Mouse (Mus musculus): ENCODE measurements around the gene Slc46a2.

The Slc46a2 gene

DNA sequence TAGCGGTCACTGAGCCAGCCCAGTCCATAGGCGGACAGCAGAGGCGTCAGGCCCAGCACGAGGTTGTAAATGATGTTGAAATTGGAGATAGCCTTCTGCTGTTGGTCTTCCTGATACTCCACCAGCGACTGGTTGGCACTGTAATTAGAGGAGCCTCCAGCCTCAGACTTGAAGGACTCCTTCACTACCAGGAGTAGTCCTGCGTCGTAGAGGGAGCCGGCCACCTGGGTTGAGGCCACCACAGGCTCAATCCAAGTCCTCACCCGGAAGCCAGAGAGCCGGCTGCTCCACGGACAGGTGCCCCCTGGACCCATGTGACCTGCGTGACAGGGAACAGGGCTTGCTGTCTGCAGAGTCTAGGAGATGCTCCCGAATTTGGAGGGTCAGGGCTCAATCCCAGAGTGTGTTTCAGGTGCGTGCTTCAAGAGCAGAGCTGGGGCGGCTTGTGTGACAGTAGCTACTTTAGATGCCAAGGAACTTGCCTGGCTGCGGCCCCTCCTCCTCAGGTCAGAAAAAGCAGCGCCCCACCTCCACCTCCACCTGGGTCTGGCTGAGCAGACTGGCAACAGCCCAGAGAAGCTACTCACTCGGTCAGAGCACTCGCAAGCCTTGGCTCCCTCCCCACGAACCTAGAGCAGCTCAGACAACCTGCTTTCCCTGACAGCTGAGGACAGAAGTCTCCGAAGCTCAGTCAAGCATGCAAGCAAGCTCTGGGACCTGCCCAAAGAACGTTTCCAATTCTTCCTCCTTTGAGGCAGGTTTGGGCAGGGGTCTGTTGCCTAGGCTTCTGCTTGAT lies at the start of gene Slc46a2:
Slc46a2 (minus strand) TSS at position 449 of the 796 bp plus-strand sequence.
- DNase-seq (ENCODE audit: low spot score in 2 of 2), result no peak

DNA sequence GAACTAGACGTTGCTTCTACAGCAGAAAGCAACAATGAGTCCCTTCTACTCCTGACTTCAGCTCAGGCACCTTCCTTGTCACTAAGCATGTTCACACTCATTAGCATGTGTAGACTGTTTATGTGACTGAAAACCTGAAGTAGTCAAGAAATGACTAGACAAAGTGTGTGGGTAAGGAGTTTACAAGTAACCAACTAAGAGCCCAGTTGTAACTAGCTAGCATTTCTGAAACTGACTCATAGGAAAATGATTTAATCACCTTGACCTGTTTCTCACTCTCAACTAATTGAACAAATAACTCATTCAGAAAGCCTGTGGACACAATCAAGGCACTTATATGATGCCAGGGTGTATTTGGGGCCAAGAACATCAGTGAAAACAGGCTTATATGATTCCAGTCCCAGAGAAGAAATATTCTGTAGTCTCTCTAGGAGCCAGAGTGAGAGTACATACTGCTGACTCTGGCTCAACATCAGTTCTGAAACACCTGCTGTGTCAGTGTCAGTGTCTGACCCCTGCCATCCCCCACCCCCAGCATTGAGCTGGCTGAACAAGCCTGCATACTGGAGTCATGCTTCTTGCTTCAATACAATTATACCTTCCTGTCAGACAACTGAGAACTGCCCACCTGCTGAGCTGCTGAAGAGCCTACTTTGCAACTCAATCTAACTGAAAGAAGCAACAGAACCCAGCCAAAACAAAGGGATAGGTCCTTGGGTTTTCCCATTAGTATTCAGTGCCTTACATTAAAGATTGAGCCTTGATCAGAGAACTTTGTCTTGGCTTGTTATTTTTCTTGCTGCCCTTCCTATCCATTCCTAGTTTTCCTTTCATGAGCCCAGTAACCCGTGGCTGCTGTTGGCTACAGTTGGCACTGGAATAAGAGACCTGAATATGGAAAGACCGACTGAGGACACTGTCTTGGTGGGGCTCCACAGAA lies 48.8 kb upstream of the Slc46a2 start, which contains the start of gene Mup6:
Mup6 (plus strand) TSS at position 890 of the 940 bp plus-strand sequence.
- DNase-seq (ENCODE audit: low spot score in 2 of 2), result no peak

DNA sequence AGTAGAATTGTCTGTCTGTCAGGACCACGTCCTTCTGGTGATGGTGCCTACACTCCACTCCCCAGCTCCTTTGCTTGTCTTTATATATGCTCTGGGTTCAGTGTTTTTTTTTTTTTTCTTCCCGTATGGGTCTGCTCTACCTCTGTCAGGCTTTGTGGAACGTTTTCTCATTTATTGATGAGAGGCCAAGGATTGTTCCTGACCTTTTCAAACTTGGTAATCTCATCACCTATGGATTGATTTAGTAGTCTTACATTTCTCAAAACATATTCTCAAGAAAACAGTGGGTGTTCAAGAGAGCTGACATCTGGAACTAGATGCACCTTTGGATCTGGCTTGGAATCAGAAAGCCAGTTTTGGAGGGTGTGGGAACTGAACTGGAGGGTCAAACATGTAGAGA lies 45.8 kb upstream of the Slc46a2 start, which contains the start of gene Mup4:
Mup4 (minus strand) TSS at position 101 of the 400 bp plus-strand sequence.
- no peak for DNase-seq (ENCODE audit: low spot score in 2 of 2)

DNA sequence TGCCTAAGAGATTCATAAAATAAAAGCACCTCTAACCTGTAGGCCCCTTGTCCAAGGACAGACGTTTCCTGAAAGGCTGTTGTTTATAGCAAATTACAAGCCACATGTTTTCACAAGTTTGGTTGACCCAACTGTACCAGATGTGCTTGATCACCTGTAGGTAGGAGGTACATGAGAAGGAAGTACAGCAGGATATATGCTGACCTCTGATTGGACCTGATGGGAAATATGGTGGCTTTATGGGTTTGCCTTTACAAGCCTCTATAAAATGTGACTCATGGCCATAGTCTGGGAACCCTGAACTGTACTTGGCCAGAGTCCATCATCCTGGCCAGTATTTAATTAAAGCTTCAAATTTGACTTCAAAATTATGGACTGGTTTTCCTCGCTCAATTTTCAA lies 22.7 kb upstream of the Slc46a2 start:
- no peak for DNase-seq (ENCODE audit: low spot score in 2 of 2)

DNA sequence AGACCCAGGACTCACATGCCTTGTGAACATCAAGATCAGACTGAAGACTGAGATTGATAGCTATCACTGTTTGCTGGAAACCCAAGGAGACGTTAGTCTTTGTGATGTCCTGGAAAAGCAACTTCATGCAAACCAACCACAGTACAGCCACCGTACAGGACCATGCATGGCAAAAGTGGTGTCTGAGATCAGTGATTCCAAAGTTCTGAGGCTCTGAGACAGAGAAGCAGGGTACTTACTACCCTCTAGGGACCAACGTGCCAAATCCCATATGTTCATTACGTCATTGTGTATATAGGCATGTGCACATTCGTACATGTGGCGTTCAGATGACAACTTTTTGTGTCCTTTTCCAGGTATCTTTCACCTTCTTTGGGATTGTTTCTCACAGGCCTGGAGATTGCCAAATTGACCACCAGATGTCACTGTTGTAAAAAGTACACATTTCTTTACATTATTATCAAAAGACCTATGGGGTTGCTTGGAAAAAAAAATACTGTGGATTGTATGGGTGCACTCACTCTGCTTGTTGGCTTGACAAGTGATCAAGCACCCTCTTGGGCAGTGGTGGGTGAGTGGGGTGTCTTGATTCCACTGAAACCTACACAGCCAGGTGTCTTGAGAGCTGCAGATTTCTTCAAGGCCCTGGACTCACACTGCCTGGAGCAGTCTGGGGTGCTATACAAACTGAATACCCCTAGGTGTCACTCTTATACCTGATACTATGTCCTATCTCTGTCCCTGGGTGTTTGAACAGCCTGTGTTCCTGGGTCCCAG lies 17.8 kb upstream of the Slc46a2 start:
- DNase-seq (ENCODE audit: low spot score in 2 of 2), result no peak

DNA sequence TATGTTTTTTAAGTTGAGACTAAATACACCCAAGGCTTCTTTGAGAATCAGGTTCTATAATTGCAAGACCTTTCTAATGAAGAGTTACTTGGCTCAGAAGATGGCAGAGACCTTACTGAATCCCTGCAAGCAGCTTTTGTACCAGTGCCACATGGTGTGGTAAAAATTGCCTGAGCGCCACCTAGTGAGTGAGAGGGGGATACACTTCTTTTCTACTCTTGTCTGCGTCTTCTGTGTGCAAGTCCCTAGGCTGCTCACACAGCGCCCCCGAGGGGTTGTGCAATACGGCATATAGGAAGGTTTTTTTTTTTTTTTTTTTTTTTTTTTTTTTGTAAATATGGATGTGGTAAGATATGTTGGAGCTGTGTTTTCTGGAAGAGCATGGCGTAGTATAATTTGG lies 13.5 kb upstream of the Slc46a2 start:
- peak; percentile 74 to 87 for DNase-seq (ENCODE audit: low spot score in 2 of 2)

DNA sequence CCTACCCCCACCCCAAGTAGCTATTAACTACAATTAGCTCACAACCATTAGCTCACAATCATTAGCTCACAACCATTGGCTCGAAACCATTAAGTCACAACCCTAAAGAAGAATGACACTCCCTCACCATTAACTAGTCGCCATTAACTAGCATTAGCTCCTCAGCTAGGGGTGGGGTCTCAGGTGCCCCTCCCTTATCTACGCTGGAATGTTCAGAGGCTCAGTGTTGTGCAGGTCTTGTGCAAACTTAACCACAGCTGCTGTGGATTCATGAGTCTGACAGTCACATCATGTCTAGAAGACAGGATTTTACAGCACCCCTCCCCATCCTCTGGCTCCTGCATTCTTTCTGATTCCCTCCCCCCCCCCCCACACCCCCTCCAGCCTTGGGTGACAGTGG lies 12.8 kb upstream of the Slc46a2 start:
- no peak for DNase-seq (ENCODE audit: low spot score in 2 of 2)

DNA sequence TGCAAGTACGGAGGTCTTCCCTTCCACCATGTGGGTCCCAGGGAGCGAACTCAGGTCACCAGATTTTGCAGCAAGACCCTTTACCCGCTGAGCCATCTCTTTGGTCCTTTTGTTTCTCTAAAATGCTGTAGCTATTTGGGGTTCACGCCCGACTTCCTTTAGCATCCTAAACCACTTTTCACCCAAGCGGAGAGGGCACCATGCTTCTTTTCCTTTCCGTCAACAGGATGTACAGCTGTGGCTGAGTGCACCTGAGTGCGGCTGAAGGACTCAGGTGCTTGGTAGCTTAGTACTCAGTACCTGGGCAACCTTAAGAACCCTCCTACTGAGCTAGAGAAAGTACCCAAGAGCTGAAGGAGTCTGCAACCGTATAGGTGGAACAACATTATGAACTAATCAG lies 10.2 kb upstream of the Slc46a2 start:
- peak; percentile 16 to 18 for DNase-seq (ENCODE audit: low spot score in 2 of 2)

DNA sequence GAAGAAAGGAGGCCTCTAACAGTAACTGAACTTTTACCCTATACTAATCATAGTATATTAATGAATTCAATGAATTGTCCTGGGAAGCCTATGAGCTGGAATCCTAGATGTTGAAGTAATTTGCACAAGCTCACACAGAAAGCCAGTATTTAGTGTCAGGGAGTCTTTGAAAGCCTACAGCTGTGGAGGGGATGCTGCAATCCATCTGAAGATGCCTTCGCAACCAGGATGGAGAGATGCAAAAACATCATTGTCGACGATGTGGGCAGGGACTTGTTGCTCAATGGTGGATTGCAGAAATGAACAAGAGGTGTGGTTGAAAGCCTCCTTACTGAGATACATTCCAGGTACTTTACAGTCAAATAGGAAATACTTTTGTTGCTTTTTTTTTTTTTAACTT lies 3.1 kb upstream of the Slc46a2 start:
- DNase-seq (ENCODE audit: low spot score in 2 of 2), result no peak

DNA sequence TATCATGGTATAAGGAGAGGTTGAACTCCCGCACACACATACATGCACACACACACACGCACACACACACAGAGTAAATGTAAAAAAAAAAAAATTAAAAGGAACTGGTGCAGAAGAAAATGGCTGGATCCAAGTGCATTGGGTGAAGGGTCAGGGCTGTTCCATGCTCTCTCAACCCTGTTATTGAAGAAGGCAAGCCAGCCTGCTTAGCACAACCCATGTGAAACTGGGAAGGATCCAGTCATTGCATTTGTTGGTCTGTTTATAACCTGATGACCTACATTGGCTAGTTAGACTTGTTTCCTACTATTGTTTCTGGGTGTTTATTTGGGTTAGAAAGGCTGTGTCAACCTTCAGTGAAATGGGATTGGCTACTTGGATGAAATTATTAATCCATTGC lies 6.1 kb downstream of the Slc46a2 start:
- DNase-seq (ENCODE audit: low spot score in 2 of 2), result no peak

DNA sequence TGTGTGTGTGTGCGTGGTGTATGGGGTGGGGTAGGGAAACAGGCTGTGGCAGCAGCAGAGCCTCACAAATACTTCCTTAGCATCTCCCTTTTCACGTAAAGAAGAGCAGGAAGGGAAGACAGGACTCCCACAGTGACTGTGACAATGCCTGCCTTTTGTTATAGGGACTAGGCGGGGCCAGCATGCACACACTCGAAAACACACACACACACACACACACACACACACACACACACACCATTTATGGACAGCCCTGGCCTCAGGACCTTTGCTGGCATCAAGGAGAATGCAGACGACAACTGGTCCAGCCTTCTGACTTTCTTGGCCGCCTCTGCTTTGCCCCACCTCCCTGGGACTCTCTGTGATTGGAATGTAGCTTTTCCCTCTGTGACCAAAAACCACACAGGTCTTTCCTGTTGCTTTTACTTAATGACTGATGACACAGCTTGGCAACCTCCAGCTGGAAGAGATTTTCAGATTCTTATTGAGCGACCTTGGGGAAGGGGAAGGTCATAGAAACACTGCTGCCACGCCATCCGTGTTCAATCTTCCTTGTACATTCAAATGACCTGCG lies 7.1 kb downstream of the Slc46a2 start:
- no peak for DNase-seq (ENCODE audit: low spot score in 2 of 2)

DNA sequence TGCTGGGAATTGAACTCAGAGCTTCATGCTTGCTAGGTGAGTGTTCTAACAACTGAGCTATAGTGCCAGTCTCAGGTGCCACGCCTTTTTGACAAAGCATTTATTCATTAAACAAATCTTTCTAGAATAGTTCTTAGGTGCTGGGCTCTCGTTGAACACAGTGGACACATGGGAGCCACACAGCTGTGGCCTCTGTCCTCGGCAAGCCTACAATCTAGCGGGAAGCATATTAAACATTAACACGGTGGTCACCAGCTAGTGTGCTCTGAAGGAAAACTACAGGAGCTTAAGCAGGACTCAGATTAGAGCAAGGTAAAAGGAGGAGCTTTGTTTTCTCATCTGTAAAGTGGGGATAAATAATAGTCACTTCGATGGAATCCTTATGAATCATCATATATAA lies 7.8 kb downstream of the Slc46a2 start:
- no peak for DNase-seq (ENCODE audit: low spot score in 2 of 2)

DNA sequence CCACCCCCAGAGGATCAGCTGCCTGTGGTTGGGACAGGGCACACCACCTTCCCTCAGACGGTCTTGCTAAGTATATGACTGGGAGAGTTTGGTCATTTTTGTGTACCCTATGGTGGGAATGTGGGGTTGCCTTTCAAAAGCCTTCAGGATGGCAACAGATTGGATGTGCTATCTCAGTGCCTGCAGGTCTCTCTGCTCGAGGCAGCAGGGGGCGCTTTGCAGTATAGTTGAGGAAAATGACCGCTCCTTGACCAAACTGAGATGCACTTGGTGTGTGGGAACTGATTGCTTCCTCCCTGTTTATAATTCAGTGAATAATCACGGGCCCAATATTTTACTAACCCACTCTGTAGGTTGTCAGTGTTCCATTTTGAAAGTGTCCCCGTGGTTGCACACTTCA lies 12.3 kb downstream of the Slc46a2 start:
- DNase-seq (ENCODE audit: low spot score in 2 of 2), result no peak

DNA sequence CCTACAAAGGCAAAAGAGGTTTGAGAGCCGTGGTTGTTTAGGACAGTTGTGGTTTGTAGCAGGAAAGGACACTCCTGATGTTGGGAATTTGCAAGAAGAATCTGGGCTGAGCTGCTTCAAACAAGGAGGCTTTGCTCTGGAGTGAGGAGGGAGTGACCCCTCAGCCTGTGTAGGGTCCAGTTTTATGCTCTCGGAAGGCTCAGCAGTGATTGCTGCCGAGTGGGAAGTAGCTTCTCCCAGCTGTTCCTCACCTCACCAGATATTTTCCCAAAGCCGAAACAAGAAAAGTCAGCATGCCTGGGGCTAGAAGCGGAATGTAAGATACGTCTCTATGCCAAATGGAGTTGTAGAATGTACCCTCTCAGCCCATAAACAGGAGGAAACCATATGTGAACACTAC lies 13.0 kb downstream of the Slc46a2 start:
- DNase-seq (ENCODE audit: low spot score in 2 of 2), result no peak

DNA sequence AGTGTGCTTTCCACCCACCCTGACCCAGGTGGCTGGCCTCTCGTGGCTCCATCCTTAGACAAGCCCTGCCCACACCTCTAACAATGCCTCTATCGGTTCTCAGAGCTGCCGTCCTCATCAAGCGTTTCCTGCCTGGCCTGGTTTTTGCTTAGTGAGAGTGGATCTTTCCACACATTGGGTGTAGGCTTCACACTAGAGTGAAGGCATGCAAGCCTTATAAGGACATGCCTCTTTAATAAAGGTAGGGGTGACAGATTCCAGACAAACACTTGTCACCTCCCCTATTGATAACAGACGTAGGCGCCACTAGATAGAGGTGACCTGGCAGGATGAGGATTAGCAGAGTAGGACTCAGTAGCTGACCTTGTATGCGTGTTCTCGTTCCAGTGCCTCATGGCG lies 16.3 kb downstream of the Slc46a2 start:
- no peak for DNase-seq (ENCODE audit: low spot score in 2 of 2)

DNA sequence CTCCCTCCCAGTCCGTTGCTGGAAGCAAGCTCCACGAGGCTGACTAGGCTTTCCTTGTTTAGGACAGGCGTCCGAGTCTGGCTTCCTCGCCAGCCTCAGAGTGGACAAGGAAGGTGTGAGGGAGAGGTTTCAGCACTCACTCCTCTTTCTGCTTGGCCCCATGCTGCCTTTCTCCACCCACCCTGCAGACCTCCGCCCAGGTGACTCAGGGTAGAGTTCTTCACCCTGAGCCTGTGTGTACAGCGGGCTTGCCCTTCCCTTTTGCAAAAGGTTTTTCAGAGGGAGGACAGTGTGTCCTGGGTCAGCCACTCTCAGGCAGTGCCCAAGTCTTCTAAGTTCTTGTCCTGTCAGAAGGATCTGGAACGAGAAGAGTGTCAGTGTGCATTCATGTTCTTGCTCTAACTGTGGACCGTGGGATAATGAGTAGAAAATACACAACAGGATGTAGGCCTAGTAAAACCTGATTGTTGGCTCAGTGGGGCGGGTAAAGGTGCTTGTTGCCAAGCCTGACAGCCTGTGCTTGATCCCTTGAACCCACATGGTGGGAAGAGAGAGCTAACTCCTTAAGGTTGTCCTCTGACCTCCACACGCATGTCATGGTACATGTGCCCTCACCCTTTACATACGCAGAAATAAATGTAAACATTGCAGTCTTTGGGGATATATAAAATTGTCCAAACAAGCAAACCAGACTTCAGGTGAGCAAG lies 16.9 kb downstream of the Slc46a2 start:
- no peak for DNase-seq (ENCODE audit: low spot score in 2 of 2)

DNA sequence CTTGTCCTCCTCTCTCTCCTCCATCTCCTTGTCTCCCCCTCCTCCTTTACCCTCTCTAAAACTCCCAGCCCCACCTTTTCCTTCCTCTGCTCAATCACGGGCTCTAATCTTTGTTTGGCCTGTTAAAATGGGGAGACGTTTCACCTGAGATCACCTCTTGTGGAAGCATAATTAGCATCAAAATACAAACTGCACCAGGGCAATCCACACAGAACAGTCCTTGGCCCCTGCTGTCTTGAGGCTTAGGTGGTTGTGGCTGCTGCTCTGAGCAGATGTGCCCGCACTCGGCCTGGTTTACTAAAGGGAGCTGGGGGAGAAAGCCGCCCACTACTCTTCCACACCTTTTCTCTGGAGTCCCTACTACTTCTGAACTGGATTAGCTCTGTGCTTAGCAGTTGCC lies 18.9 kb downstream of the Slc46a2 start:
- DNase-seq (ENCODE audit: low spot score in 2 of 2), result no peak

DNA sequence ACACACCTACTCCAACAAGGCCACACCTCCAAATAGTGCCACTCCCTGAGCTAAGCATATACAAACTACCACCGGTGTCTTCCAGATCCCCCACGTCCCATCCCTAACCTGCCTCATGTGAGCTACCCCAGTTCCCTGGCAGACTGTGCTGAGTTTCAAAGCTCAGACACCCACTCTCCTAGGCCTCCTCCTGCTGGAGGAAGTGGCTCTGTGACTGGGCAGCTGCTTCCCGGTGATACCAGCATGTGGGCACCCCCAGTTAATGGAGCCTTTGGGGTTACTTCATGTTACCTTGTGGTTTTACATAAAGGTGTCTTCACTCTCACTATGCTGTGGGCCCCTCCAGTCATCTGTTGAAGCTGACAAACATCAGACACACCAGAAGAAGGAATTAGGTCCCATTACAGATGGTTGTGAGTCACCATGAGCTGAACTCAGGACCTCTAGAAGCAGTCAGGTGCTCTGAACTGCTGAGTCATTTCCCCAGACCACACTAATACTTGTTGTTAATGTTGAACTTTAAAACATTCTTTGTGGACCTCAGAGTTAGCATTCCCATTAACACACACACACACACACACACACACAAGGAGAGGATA lies 19.8 kb downstream of the Slc46a2 start:
- DNase-seq (ENCODE audit: low spot score in 2 of 2), result no peak

DNA sequence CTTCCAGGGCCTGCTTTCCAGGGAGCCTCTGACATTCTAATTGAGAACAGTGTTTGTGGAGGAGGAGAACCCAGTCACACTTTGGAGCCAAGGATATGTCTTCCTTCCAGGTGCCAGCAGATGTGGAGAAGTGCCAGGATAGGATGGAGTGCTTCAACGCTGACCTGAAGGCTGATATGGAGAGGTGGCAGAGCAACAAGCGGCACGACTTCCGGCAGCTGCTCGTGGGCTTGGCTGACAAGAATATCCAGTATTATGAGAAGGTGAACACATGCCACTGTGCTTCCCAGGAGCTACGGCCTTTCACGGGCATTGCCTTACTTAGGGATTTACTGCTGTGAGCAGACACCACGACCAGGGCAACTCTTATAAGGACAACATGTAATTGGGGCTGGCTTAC lies 20.4 kb downstream of the Slc46a2 start:
- DNase-seq (ENCODE audit: low spot score in 2 of 2), result no peak

DNA sequence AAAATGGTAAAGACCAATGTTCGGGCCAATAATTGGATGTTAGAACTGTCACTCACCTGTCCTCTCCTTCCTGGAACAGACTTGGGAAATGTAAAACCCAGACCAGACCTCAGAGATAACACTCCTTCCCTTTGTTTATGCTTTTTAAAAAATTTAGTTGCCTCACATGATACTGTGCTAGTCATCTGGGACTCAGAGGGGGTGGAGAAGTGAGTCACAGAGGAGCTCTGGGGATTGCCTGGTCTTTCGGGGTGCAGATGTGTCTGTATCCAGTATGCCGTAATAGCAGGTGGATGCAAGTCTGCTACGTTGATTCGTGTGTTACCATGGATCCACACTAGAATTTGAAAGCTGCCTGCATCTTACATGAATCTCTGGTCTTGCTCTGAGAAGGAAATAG lies 22.1 kb downstream of the Slc46a2 start:
- DNase-seq (ENCODE audit: low spot score in 2 of 2), result no peak
